Mouse (Mus musculus): ENCODE data around the gene Abca1. TPM values are rescaled to one million over a fixed set of nuclear protein-coding genes. Genes with fewer than 3 reads are reported as not detected.
A peak's percentile ranks its signal among the peaks of the same experiment; 100 is the strongest.

Gene Abca1
- polyA plus RNA-seq, 1 experiment from 2014 or later, result 4.4 TPM

DNA sequence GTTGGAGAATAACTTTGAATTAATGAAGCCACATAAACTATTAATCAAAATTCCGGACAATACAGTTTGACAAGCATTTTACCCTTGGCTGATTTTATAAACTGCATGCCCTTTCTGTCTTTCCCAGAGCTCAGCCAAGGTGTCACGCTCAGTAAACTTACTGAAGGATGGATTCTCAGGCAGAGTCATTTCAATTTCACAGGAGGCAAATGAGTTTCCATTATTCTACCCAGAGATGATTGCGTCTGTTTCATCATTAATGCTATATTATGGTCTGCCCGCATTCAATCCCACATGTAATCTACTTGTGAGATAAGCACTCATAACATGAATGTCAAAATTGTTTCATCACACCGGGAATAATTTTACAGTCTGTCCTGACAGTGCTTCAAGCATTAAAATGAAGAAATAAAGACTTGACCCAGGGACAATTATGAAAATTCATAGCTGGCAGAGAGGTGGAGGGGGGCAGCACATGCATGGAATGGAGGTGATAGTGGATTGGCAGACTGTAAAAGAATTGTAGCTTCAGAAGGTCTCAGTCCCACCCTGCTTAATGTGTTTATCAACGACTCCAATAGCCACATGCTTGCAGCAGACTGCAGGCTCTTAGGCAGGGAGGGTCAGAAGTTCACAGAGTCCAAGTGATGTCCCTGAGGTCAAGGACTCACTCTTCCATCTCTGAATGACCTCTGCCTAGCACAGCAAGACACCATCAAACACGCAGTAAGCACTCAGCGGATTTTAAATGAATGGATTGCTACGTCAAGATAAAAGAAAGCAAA is 113.3 kb downstream of the Abca1 start:
- Histone ChIP-seq H3K4me2 (ENCODE audit: low read length) (no peak overlapping the region), H3K4me1 (replicated peaks; ENCODE audit: control insufficient read depth, insufficient read depth, low read length) (no peaks in the 10 kb centered on the region), H3K9ac (ENCODE audit: low read length) (no peak overlapping the region), H3K27ac (ENCODE audit: low read depth) (no peak overlapping the region), H3K9me3 (ENCODE audit: control insufficient read depth, low read length) (no peaks in the 10 kb centered on the region), H3K4me3 (ENCODE audit: low read depth, low read length) (no peak overlapping the region), H3K27me3 (replicated peaks; ENCODE audit: control insufficient read depth, insufficient read depth, low read length) (no peaks in the 10 kb centered on the region), H3K36me3 (ENCODE audit: control insufficient read depth, insufficient read depth, low read length) (peaks cover 22% of the 10 kb centered on the region)
- no peak for DNase-seq (ENCODE audit: low spot score)
- ATAC-seq (replicated peaks; ENCODE audit: low FRiP score, low TSS enrichment, low read depth), result no peak
- WGBS, result 66% methylated on average over 9 of the region's 9 CpGs

DNA sequence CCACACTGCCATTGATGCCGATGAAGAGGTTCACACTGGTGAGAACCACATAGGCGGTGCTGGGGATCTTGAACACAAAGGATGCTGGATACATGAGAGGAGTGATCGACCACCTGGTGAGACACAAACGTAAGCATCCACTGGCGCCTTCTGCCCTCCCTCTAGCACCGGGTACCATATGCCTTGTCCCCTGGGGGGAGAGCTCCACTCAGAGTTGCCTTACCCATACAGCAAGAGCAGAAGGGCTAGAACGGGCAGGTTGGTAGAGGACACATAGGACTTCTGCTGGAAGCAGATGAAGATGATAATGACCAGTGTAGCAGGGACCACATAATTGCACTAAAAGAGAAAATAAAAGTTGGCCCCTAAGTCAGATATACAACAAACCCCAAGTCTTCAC is 113.9 kb downstream of the Abca1 start:
- Histone ChIP-seq H3K9me3 (ENCODE audit: control insufficient read depth, low read length) (no peaks in the 10 kb centered on the region), H3K27ac (ENCODE audit: low read depth) (no peak overlapping the region), H3K4me2 (ENCODE audit: low read length) (no peak overlapping the region), H3K4me3 (ENCODE audit: low read depth, low read length) (no peak overlapping the region), H3K36me3 (ENCODE audit: control insufficient read depth, insufficient read depth, low read length) (peaks cover 22% of the 10 kb centered on the region), H3K9ac (ENCODE audit: low read length) (no peak overlapping the region), H3K27me3 (replicated peaks; ENCODE audit: control insufficient read depth, insufficient read depth, low read length) (no peaks in the 10 kb centered on the region), H3K4me1 (replicated peaks; ENCODE audit: control insufficient read depth, insufficient read depth, low read length) (no peaks in the 10 kb centered on the region)
- DNase-seq (ENCODE audit: low spot score) (no peak), ATAC-seq (replicated peaks; ENCODE audit: low FRiP score, low TSS enrichment, low read depth) (no peak)
- 88% methylated on average over 7 of the region's 7 CpGs for WGBS

DNA sequence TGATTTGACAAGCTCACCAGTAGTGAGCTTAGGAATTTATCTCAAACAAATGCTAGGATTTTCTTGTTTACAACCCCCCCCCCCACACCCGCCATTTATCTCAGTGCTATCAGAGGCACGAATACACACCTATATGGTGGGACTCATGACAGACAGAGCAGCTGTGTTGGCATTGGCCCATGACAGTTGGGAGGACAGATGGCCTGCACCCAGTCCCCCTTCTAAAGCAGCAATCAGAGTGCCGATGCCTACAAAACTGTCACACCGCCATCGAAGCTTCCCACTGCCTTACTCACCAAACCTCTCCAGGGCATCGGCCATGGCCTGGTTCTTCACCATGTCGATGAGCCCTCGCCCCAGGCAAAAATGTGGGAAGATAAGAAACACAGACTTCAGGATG is 115.9 kb downstream of the Abca1 start:
- Histone ChIP-seq H3K27me3 (replicated peaks; ENCODE audit: control insufficient read depth, insufficient read depth, low read length) (no peaks in the 10 kb centered on the region), H3K27ac (ENCODE audit: low read depth) (no peak overlapping the region), H3K4me1 (replicated peaks; ENCODE audit: control insufficient read depth, insufficient read depth, low read length) (no peaks in the 10 kb centered on the region), H3K4me2 (ENCODE audit: low read length) (no peak overlapping the region), H3K4me3 (ENCODE audit: low read depth, low read length) (no peak overlapping the region), H3K9ac (ENCODE audit: low read length) (no peak overlapping the region), H3K36me3 (ENCODE audit: control insufficient read depth, insufficient read depth, low read length) (peaks cover 20% of the 10 kb centered on the region), H3K9me3 (ENCODE audit: control insufficient read depth, low read length) (no peaks in the 10 kb centered on the region)
- 88% methylated on average over 8 of the region's 8 CpGs for WGBS
- ATAC-seq (replicated peaks; ENCODE audit: low FRiP score, low TSS enrichment, low read depth), result no peak
- DNase-seq (ENCODE audit: low spot score), result no peak

DNA sequence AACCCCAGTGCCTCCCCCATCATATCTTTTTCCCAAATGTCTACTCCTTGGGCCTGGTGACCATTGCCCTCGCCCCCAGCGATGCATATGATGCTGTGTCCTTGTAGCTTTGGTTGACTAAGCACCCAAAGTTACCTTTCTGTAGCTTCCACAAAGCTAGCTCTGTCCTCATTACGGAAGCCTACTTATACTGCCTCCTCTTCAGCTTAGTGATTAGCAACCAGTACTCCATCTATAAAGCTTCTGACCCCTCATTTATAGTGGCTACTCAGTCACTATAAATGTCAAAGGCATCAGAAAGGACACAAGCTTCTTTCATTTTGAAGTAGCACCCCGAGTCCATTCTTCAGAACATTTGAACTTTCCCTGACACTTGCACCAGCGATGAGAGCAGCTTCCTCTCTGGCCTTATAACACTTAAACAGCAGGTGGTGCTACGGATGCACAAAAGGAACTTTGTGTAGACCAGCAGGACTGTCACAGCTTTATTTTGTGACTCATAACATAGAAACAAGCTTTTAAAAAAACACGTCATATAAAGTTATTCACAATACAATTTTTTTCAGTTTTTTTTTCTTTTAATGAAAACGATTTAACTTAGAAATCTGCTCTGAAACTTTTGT is 129.3 kb downstream of the Abca1 start:
- 48% methylated on average over 8 of the region's 8 CpGs for WGBS
- ATAC-seq (replicated peaks; ENCODE audit: low FRiP score, low TSS enrichment, low read depth) (no peak), DNase-seq (ENCODE audit: low spot score) (no peak)

DNA sequence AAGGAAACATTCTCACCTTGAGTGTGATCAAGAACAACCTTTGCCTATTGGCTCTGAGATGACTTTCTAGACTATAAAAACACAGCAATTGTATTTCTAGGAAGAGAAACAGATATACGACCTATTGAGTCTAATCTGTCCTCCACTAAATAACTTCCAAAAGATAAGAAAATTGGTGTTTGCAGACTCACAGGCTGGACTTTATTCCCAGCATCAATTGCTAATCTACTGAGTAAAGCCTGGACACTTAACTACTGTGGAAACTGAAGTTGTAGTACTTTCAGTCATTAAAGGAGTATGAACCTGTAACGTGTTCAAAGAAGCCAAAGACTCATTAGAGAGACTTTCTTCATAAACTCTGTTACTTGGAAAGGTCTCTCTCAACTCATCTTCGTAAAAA is 131.9 kb downstream of the Abca1 start:
- ATAC-seq (replicated peaks; ENCODE audit: low FRiP score, low TSS enrichment, low read depth) (no peak), DNase-seq (ENCODE audit: low spot score) (no peak)
- Histone ChIP-seq H3K4me2 (ENCODE audit: low read length) (no peak overlapping the region), H3K27ac (ENCODE audit: low read depth) (no peak overlapping the region), H3K4me3 (ENCODE audit: low read depth, low read length) (no peak overlapping the region), H3K9ac (ENCODE audit: low read length) (no peak overlapping the region), H3K36me3 (ENCODE audit: control insufficient read depth, insufficient read depth, low read length) (peaks cover 17% of the 10 kb centered on the region), H3K9me3 (ENCODE audit: control insufficient read depth, low read length) (peaks cover 2% of the 10 kb centered on the region; the same call in 1 of the 2 replicates), H3K4me1 (replicated peaks; ENCODE audit: control insufficient read depth, insufficient read depth, low read length) (no peaks in the 10 kb centered on the region), H3K27me3 (replicated peaks; ENCODE audit: control insufficient read depth, insufficient read depth, low read length) (no peaks in the 10 kb centered on the region)
- 70% methylated on average over 3 of the region's 3 CpGs for WGBS

More for the DNA sequence above, 129.3 kb downstream of the Abca1 start:
- Histone ChIP-seq H3K27me3 (replicated peaks; ENCODE audit: control insufficient read depth, insufficient read depth, low read length) (no peaks in the 10 kb centered on the region), H3K4me1 (replicated peaks; ENCODE audit: control insufficient read depth, insufficient read depth, low read length) (no peaks in the 10 kb centered on the region), H3K4me2 (ENCODE audit: low read length) (no peak overlapping the region), H3K4me3 (ENCODE audit: low read depth, low read length) (no peak overlapping the region), H3K27ac (ENCODE audit: low read depth) (no peak overlapping the region), H3K36me3 (ENCODE audit: control insufficient read depth, insufficient read depth, low read length) (peaks cover 9% of the 10 kb centered on the region; the same call in 1 of the 2 replicates), H3K9me3 (ENCODE audit: control insufficient read depth, low read length) (peaks cover 2% of the 10 kb centered on the region; the same call in 1 of the 2 replicates), H3K9ac (ENCODE audit: low read length) (no peak overlapping the region)

DNA sequence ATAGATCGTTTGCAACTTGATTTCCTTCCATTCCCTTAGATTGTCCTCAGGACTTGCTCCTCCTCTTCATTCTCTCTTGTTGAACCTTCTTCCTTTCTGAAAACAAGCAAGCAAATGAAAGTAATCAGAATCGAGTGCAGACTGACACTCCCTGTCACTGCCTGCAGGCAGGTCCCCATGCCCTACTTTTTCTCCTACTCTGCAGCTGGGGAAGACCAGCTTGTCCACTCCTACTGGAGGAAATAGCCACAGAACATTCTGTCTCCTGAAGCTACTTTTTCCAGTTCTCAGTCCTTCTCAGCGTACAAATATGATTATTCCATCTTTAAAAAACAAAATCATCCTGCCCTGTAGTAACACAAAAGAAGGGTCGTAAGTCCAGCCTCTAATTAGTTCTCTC is 135.3 kb downstream of the Abca1 start:
- Histone ChIP-seq H3K27me3 (replicated peaks; ENCODE audit: control insufficient read depth, insufficient read depth, low read length) (no peaks in the 10 kb centered on the region), H3K4me3 (ENCODE audit: low read depth, low read length) (no peak overlapping the region), H3K4me1 (replicated peaks; ENCODE audit: control insufficient read depth, insufficient read depth, low read length) (no peaks in the 10 kb centered on the region), H3K4me2 (ENCODE audit: low read length) (no peak overlapping the region), H3K9ac (ENCODE audit: low read length) (no peak overlapping the region), H3K9me3 (ENCODE audit: control insufficient read depth, low read length) (peaks cover 2% of the 10 kb centered on the region; the same call in 1 of the 2 replicates), H3K27ac (ENCODE audit: low read depth) (no peak overlapping the region), H3K36me3 (ENCODE audit: control insufficient read depth, insufficient read depth, low read length) (peaks cover 36% of the 10 kb centered on the region)
- WGBS, result 87% methylated on average over 4 of the region's 4 CpGs
- DNase-seq (ENCODE audit: low spot score), result no peak
- no peak for ATAC-seq (replicated peaks; ENCODE audit: low FRiP score, low TSS enrichment, low read depth)

DNA sequence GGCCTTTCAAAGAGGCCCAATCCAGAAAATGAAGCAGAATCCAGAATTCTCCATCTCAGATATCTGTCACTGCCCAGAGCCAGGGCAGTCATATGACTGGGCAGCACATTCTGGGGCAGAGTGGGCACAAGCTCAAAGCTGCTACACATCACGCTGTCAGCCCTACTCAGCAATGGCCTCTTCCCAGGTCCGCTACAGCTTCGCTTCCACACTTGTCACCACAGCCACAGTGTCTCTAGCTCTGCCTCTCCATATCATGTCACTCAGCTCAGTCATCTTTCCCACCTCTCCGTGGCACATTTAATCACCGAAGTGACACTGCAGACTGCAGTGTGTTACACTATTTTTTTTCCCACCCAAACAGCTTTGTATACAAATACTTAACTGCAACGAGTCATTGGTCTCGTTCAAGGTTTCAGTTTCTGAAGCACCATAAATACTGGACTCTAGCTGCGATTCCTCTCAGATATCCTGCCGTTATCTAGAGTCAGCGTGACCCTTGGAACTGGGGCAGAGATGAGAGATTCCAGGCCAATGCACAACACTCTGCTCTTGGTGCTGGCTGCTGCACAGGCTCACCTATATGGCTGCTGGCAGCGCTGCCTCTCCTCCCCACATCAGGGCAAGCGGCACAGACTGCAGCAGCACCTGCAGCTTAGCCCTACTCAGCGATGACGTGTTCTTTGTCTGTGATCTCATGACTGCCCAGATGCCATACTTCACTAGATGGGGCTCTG is 136.3 kb downstream of the Abca1 start:
- Histone ChIP-seq H3K9ac (ENCODE audit: low read length) (no peak overlapping the region), H3K36me3 (ENCODE audit: control insufficient read depth, insufficient read depth, low read length) (peaks cover 44% of the 10 kb centered on the region), H3K27ac (ENCODE audit: low read depth) (no peak overlapping the region), H3K9me3 (ENCODE audit: control insufficient read depth, low read length) (peaks cover 2% of the 10 kb centered on the region; the same call in 1 of the 2 replicates), H3K27me3 (replicated peaks; ENCODE audit: control insufficient read depth, insufficient read depth, low read length) (no peaks in the 10 kb centered on the region), H3K4me3 (ENCODE audit: low read depth, low read length) (no peak overlapping the region), H3K4me1 (replicated peaks; ENCODE audit: control insufficient read depth, insufficient read depth, low read length) (no peaks in the 10 kb centered on the region), H3K4me2 (ENCODE audit: low read length) (no peak overlapping the region)
- WGBS, result 73% methylated on average over 14 of the region's 14 CpGs
- ATAC-seq (replicated peaks; ENCODE audit: low FRiP score, low TSS enrichment, low read depth), result peak; percentile 61
- DNase-seq (ENCODE audit: low spot score), result no peak

DNA sequence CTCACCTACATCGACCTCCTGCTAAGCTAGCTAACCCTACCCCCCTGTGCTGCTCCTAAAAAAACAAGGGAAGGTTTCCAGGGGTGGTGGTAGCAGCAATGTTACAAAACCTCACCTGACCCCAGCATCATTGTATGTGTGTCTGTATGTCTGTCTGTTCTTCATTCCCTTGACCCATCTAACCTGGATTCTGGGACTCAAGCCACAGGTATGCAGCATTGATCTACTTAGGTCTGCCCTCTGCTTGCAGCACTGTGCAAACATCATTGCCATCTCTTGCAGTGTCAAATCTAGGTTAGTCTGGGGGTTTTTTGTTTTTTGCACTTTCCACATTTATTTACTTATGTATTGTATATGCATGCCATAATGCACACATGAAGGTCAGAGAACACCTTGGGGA is 141.3 kb downstream of the Abca1 start:
- WGBS, result 90% methylated on average over 1 of the region's 1 CpGs
- Histone ChIP-seq H3K4me3 (ENCODE audit: low read depth, low read length) (no peak overlapping the region), H3K36me3 (ENCODE audit: control insufficient read depth, insufficient read depth, low read length) (peaks cover 71% of the 10 kb centered on the region), H3K9ac (ENCODE audit: low read length) (no peak overlapping the region), H3K9me3 (ENCODE audit: control insufficient read depth, low read length) (peaks cover 12% of the 10 kb centered on the region), H3K4me1 (replicated peaks; ENCODE audit: control insufficient read depth, insufficient read depth, low read length) (no peaks in the 10 kb centered on the region), H3K4me2 (ENCODE audit: low read length) (no peak overlapping the region), H3K27ac (ENCODE audit: low read depth) (no peak overlapping the region), H3K27me3 (replicated peaks; ENCODE audit: control insufficient read depth, insufficient read depth, low read length) (no peaks in the 10 kb centered on the region)
- ATAC-seq (replicated peaks; ENCODE audit: low FRiP score, low TSS enrichment, low read depth), result no peak
- DNase-seq (ENCODE audit: low spot score), result no peak
